Mouse (Mus musculus) midbrain, embryonic 14.5 days (tissue): Measurements from ENCODE around the gene Creb3. TPM values are rescaled to one million over a fixed set of nuclear protein-coding genes. Genes with fewer than 3 reads are reported as not detected.
A peak's percentile ranks its signal among the peaks of the same experiment; 100 is the strongest.

ENCODE experiments used
- ATAC-seq: fragments of 200-750 bp; cut with Nextera tagmentation; 2 replicates; pipeline ENCODE4 v1.8.0; 2017; ENCODE audit warnings: moderate number of reproducible peaks, moderate library complexity; ENCODE audit not compliant: low FRiP score, low TSS enrichment
- DNase-seq: peaks from one replicate; pipeline ENCODE4 v3.0.0-alpha.2; 2015
- H3K27ac ChIP-seq: fragments of 300-500 bp; sonication (generic); replicated peaks from 2 replicates; pipeline ENCODE4 v1.5.1; 2014; ENCODE audit warnings: mild to moderate bottlenecking, low read depth, low read length, moderate library complexity
- H3K27me3 ChIP-seq: fragments of 300-500 bp; sonication (generic); 2 replicates; pipeline ENCODE4 v1.6.1; 2014; ENCODE audit warnings: low read length, control low read depth, mixed read lengths; ENCODE audit not compliant: control insufficient read depth, insufficient read depth
- H3K36me3 ChIP-seq: fragments of 300-500 bp; sonication (generic); 2 replicates; pipeline ENCODE4 v1.6.1; 2014; ENCODE audit warnings: low read length, control low read depth; ENCODE audit not compliant: control insufficient read depth, insufficient read depth
- H3K4me1 ChIP-seq: fragments of 300-500 bp; sonication (generic); 2 replicates; pipeline ENCODE4 v1.6.1; 2014; ENCODE audit warnings: mild to moderate bottlenecking, antibody characterized with exemption, low read length, control low read depth; ENCODE audit not compliant: control insufficient read depth, insufficient read depth
- H3K4me2 ChIP-seq: fragments of 300-500 bp; sonication (generic); 2 replicates; pipeline ENCODE4 v1.6.1; 2014; ENCODE audit warnings: mild to moderate bottlenecking, low read length, moderate library complexity
- H3K4me3 ChIP-seq: fragments of 300-500 bp; sonication (generic); replicated peaks from 2 replicates; pipeline ENCODE4 v1.5.1; 2014; ENCODE audit warnings: low read depth, low read length
- H3K9ac ChIP-seq: fragments of 300-500 bp; sonication (generic); replicated peaks from 2 replicates; pipeline ENCODE4 v1.6.1; 2014; ENCODE audit warnings: mild to moderate bottlenecking, low read length, moderate library complexity
- H3K9me3 ChIP-seq: fragments of 300-500 bp; sonication (generic); 2 replicates; pipeline ENCODE4 v1.6.1; 2016; ENCODE audit warnings: low read length, control low read depth, mixed read lengths; ENCODE audit not compliant: control insufficient read depth
- WGBS: fragments of 180-500 bp; shearing (Covaris S2); extraction: QIAGEN DNeasy Blood & Tissue Kit; methylation state at CpG from one replicate; pipeline ENCODE4 v1.1.7; 2014; 5-methylcytosine and 5-hydroxymethylcytosine counted together
- polyA plus RNA-seq: library from polyadenylated mRNA; unstranded; fragments of >200 nt; fragmentation: Nextera tagmentation; extraction: Ambion mirVana; gene quantifications from 2 replicates; pipeline ENCODE4 v1.2.1, GENCODE M21; 2014

Gene Creb3
- polyA plus RNA-seq, 1 experiment from 2014 or later: 80.9 TPM

GRCm38 (mm10) chr4:43528487-43528886, 33.6 kb upstream of the Creb3 start:
- peaks cover 25% of the 10 kb centered on the region for H3K36me3 ChIP-seq
- 0 out of 2 replicates have a peak, but pooled peaks cover 8% of the 10 kb centered on the region for H3K4me1 ChIP-seq
- no peak overlapping the region for H3K4me2 ChIP-seq
- H3K9ac ChIP-seq: no peak overlapping the region
- ATAC-seq (no peak), DNase-seq (no peak)
- WGBS: 84% methylated on average over 9 of the region's 9 CpGs
- H3K27ac ChIP-seq: no peak overlapping the region
- peaks cover 12% of the 10 kb centered on the region for H3K27me3 ChIP-seq
- no peaks in the 10 kb centered on the region for H3K9me3 ChIP-seq
- H3K4me3 ChIP-seq: no peak overlapping the region

- WGBS: 73% methylated on average over 8 of the region's 8 CpGs
- DNase-seq: no peak
- H3K27me3 ChIP-seq: 0 out of 2 replicates have a peak, but pooled peaks cover 5% of the 10 kb centered on the region
These were observed 32.0 kb upstream of the Creb3 start for GRCm38 (mm10) chr4:43530081-43530501.

GRCm38 (mm10) chr4:43530581-43530980, 31.6 kb upstream of the Creb3 start:
- Histone ChIP-seq H3K4me2 (no peak overlapping the region), H3K4me1 (no peaks in the 10 kb centered on the region), H3K36me3 (peaks cover 46% of the 10 kb centered on the region), H3K9me3 (no peaks in the 10 kb centered on the region), H3K4me3 (no peak overlapping the region), H3K27ac (no peak overlapping the region), H3K9ac (no peak overlapping the region), H3K27me3 (0 out of 2 replicates have a peak, but pooled peaks cover under 1% of the 10 kb centered on the region)
- no peak for ATAC-seq
- DNase-seq: peak; percentile 85
- WGBS: 21% methylated on average over 7 of the region's 7 CpGs

More at GRCm38 (mm10) chr4:43530081-43530501, 32.0 kb upstream of the Creb3 start:
- Histone ChIP-seq H3K36me3 (peaks cover 41% of the 10 kb centered on the region), H3K9me3 (no peaks in the 10 kb centered on the region), H3K4me1 (no peaks in the 10 kb centered on the region), H3K9ac (no peak overlapping the region), H3K27ac (no peak overlapping the region), H3K4me3 (no peak overlapping the region), H3K4me2 (no peak overlapping the region)
- ATAC-seq: no peak

GRCm38 (mm10) chr4:43533270-43533669, 28.9 kb upstream of the Creb3 start:
- H3K27me3 ChIP-seq: no peaks in the 10 kb centered on the region
- H3K27ac ChIP-seq: no peak overlapping the region
- no peaks in the 10 kb centered on the region for H3K9me3 ChIP-seq
- WGBS: 92% methylated on average over 9 of the region's 9 CpGs
- H3K4me2 ChIP-seq: no peak overlapping the region
- ATAC-seq (no peak), DNase-seq (no peak)
- H3K4me1 ChIP-seq: no peaks in the 10 kb centered on the region
- H3K9ac ChIP-seq: no peak overlapping the region
- no peak overlapping the region for H3K4me3 ChIP-seq
- H3K36me3 ChIP-seq: peaks cover 71% of the 10 kb centered on the region

GRCm38 (mm10) chr4:43535628-43536027, 26.5 kb upstream of the Creb3 start:
- Histone ChIP-seq H3K36me3 (peaks cover 95% of the 10 kb centered on the region), H3K27ac (no peak overlapping the region), H3K4me3 (no peak overlapping the region), H3K4me1 (no peaks in the 10 kb centered on the region), H3K9ac (no peak overlapping the region), H3K9me3 (no peaks in the 10 kb centered on the region), H3K27me3 (no peaks in the 10 kb centered on the region), H3K4me2 (no peak overlapping the region)
- ATAC-seq (no peak), DNase-seq (no peak)
- 94% methylated on average over 8 of the region's 8 CpGs for WGBS

- WGBS: 95% methylated on average over 9 of the region's 9 CpGs
- H3K36me3 ChIP-seq: peaks cover 98% of the 10 kb centered on the region
- ATAC-seq: no peak
These were observed 26.1 kb upstream of the Creb3 start for GRCm38 (mm10) chr4:43536031-43536430.

GRCm38 (mm10) chr4:43542044-43542443, 20.1 kb upstream of the Creb3 start:
- no peak overlapping the region for H3K4me3 ChIP-seq
- WGBS: 83% methylated on average over 3 of the region's 3 CpGs
- no peak for DNase-seq
- no peaks in the 10 kb centered on the region for H3K27me3 ChIP-seq
- H3K4me2 ChIP-seq: no peak overlapping the region
- no peak for ATAC-seq
- H3K9ac ChIP-seq: no peak overlapping the region
- H3K27ac ChIP-seq: no peak overlapping the region
- H3K36me3 ChIP-seq: peaks cover 97% of the 10 kb centered on the region
- no peaks in the 10 kb centered on the region for H3K9me3 ChIP-seq
- H3K4me1 ChIP-seq: no peaks in the 10 kb centered on the region

More at GRCm38 (mm10) chr4:43536031-43536430, 26.1 kb upstream of the Creb3 start:
- no peak for DNase-seq
- Histone ChIP-seq H3K27ac (no peak overlapping the region), H3K9me3 (no peaks in the 10 kb centered on the region), H3K27me3 (no peaks in the 10 kb centered on the region), H3K4me3 (no peak overlapping the region), H3K9ac (no peak overlapping the region), H3K4me1 (no peaks in the 10 kb centered on the region), H3K4me2 (no peak overlapping the region)

- no peaks in the 10 kb centered on the region for H3K9me3 ChIP-seq
- H3K36me3 ChIP-seq: peaks cover 100% of the 10 kb centered on the region
- ATAC-seq (no peak), DNase-seq (no peak)
- H3K27ac ChIP-seq: no peak overlapping the region
- no peak overlapping the region for H3K4me2 ChIP-seq
- 95% methylated on average over 12 of the region's 12 CpGs for WGBS
- no peak overlapping the region for H3K9ac ChIP-seq
- H3K27me3 ChIP-seq: no peaks in the 10 kb centered on the region
- no peaks in the 10 kb centered on the region for H3K4me1 ChIP-seq
- H3K4me3 ChIP-seq: no peak overlapping the region
These were observed 15.6 kb upstream of the Creb3 start for GRCm38 (mm10) chr4:43546375-43547047.

- Histone ChIP-seq H3K27me3 (no peaks in the 10 kb centered on the region), H3K36me3 (peaks cover 99% of the 10 kb centered on the region), H3K4me1 (no peaks in the 10 kb centered on the region), H3K9me3 (no peaks in the 10 kb centered on the region), H3K9ac (no peak overlapping the region), H3K4me2 (no peak overlapping the region), H3K27ac (no peak overlapping the region), H3K4me3 (no peak overlapping the region)
- DNase-seq: no peak
- WGBS: 97% methylated on average over 8 of the region's 8 CpGs
- no peak for ATAC-seq
These were observed 15.0 kb upstream of the Creb3 start for GRCm38 (mm10) chr4:43547160-43547559.
